Mouse (Mus musculus) c-Kit-positive CD71-positive TER-119-positive erythroid progenitor cells, embryonic 14.5 days (primary cell): Measurements from ENCODE around the gene Hist1h3f.
"Not testable (repeated sequence)": the region's sequence is repeated elsewhere in the genome, so short reads cannot be mapped to it uniquely, and the experiment has no call there.

ENCODE experiments used
- DNase-seq: peaks from one replicate; pipeline ENCODE4 v3.0.0-alpha.2; 2013; ENCODE audit warnings: low spot score

The Hist1h3f gene

GRCm38 (mm10) chr13:23562699-23563462 is 19.0 kb downstream of the Hist1h3f start:
- DNase-seq: peak; percentile 69

GRCm38 (mm10) chr13:23564482-23564881 is 20.6 kb downstream of the Hist1h3f start:
- DNase-seq: no peak

- DNase-seq: not testable (repeated sequence)
Measured at GRCm38 (mm10) chr13:23570261-23571021, 26.6 kb downstream of the Hist1h3f start.

- peak; percentile 97 for DNase-seq
Measured at GRCm38 (mm10) chr13:23571022-23571503, 27.2 kb downstream of the Hist1h3f start, which contains the start of the genes Hist1h2ae and Hist1h2bg. Gene Hist1h2ae, minus strand, starts transcription at chr13:23571220. Gene Hist1h2bg, plus strand, starts transcription at chr13:23571396.

GRCm38 (mm10) chr13:23571504-23572217 is 27.8 kb downstream of the Hist1h3f start:
- peak; percentile 76 for DNase-seq

GRCm38 (mm10) chr13:23572218-23573033 is 28.6 kb downstream of the Hist1h3f start:
- DNase-seq: no peak

- not testable (repeated sequence) for DNase-seq
Measured at GRCm38 (mm10) chr13:23573034-23573897, 29.4 kb downstream of the Hist1h3f start.

GRCm38 (mm10) chr13:23573898-23574524 is 30.2 kb downstream of the Hist1h3f start, which contains the start of the genes Hist1h2bf and Hist1h2ad:
Gene Hist1h2bf, minus strand, starts transcription at chr13:23574196.
Gene Hist1h2ad, plus strand, starts transcription at chr13:23574381.
- peak; percentile 99 for DNase-seq

GRCm38 (mm10) chr13:23574546-23575170 is 30.8 kb downstream of the Hist1h3f start:
- DNase-seq: peak; percentile 60

GRCm38 (mm10) chr13:23575271-23575851 is 31.5 kb downstream of the Hist1h3f start, which contains the start of gene Hist1h3d:
Gene Hist1h3d, plus strand, starts transcription at chr13:23575763.
- DNase-seq: peak; percentile 96

GRCm38 (mm10) chr13:23575864-23576313 is 32.0 kb downstream of the Hist1h3f start:
- not testable (repeated sequence) for DNase-seq

- peak; percentile 68 for DNase-seq
Measured at GRCm38 (mm10) chr13:23576351-23576881, 32.6 kb downstream of the Hist1h3f start.

- peak; percentile 46 for DNase-seq
Measured at GRCm38 (mm10) chr13:23576906-23577639, 33.2 kb downstream of the Hist1h3f start.

GRCm38 (mm10) chr13:23577835-23578234 is 34.0 kb downstream of the Hist1h3f start:
- DNase-seq: no peak

- peak; percentile 98 for DNase-seq
Measured at GRCm38 (mm10) chr13:23581408-23582218, 37.8 kb downstream of the Hist1h3f start, which contains the start of gene Hist1h4d. Gene Hist1h4d, plus strand, starts transcription at chr13:23581598.

- DNase-seq: peak; percentile 75
Measured at GRCm38 (mm10) chr13:23582219-23583056, 38.6 kb downstream of the Hist1h3f start.
